Mouse (Mus musculus) ES-E14 (cell line): ENCODE results near the gene Ntrk2. TPM values are rescaled to one million over a fixed set of nuclear protein-coding genes. Genes with fewer than 3 reads are reported as not detected.

Source experiments
- DNase-seq: peaks from one replicate; pipeline ENCODE4 v3.0.0-alpha.2; 2013; ENCODE audit warnings: low read depth, low spot score
- H3K27ac ChIP-seq: 2 replicates; pipeline ENCODE4 v1.5.1; 2012; ENCODE audit warnings: low read depth, mild to moderate bottlenecking, low read length, moderate library complexity, mixed read lengths; ENCODE audit not compliant: poor library complexity, insufficient read depth, severe bottlenecking
- H3K36me3 ChIP-seq: 2 replicates; pipeline ENCODE4 v1.6.1; 2012; ENCODE audit warnings: mild to moderate bottlenecking, low read length, moderate library complexity, mixed read lengths; ENCODE audit not compliant: control insufficient read depth, poor library complexity, insufficient read depth, severe bottlenecking
- H3K4me1 ChIP-seq, 2 experiments: fragments of 150-350 bp in 1 of 2; sonication (generic) in 1 of 2; 2 replicates each; pipeline ENCODE4 v1.6.1; 2012; ENCODE audit warnings: low read length in 2 of 2, mild to moderate bottlenecking in 1 of 2, mixed read lengths in 1 of 2; ENCODE audit not compliant: control insufficient read depth in 2 of 2, insufficient read depth in 2 of 2, poor library complexity in 1 of 2
- H3K4me3 ChIP-seq, 2 experiments: fragments of 150-350 bp in 1 of 2; sonication (generic) in 1 of 2; 2 replicates each; pipeline ENCODE4 v1.5.1; 2012; ENCODE audit warnings: low read length in 2 of 2, low read depth in 1 of 2, mild to moderate bottlenecking in 1 of 2, mixed read lengths in 1 of 2; ENCODE audit not compliant: insufficient read depth in 1 of 2, poor library complexity in 1 of 2, severe bottlenecking in 1 of 2
- H3K9ac ChIP-seq: 2 replicates; pipeline ENCODE4 v1.6.1; 2012; ENCODE audit warnings: low read depth, mild to moderate bottlenecking, low read length, mixed read lengths; ENCODE audit not compliant: poor library complexity, insufficient read depth, severe bottlenecking
- H3K9me3 ChIP-seq: fragments of 150-350 bp; sonication (generic); 2 replicates; pipeline ENCODE4 v1.6.1; 2012; ENCODE audit warnings: low read depth, mild to moderate bottlenecking, low read length; ENCODE audit not compliant: control insufficient read depth, insufficient read depth
- CHD2 ChIP-seq: IDR thresholded peaks from 2 replicates; pipeline ENCODE4 v1.6.1; 2014; ENCODE audit warnings: mild to moderate bottlenecking, low read depth, low read length, inconsistent platforms
- HCFC1 ChIP-seq: IDR thresholded peaks from 2 replicates; pipeline ENCODE4 v1.6.1; 2012; ENCODE audit warnings: low read length, inconsistent platforms, borderline replicate concordance; ENCODE audit not compliant: insufficient read depth
- MAFK ChIP-seq: IDR thresholded peaks from 2 replicates; pipeline ENCODE4 v1.6.1; 2014; ENCODE audit warnings: mild to moderate bottlenecking, low read depth, low read length, inconsistent platforms; ENCODE audit not compliant: insufficient read depth
- ZC3H11A ChIP-seq: IDR thresholded peaks from 2 replicates; pipeline ENCODE4 v1.6.1; 2012; ENCODE audit warnings: low read depth, mild to moderate bottlenecking, inconsistent platforms, low read length, borderline replicate concordance
- ZNF384 ChIP-seq: IDR thresholded peaks from 2 replicates; pipeline ENCODE4 v1.6.1; 2012; ENCODE audit warnings: low read depth, low read length, inconsistent platforms
- in situ Hi-C, 2 experiments: fragments of 600-800 bp; cut with MboI; formaldehyde crosslinking; loops; one replicate each; pipeline ENCODE4 v1.15.1; 2025; ENCODE audit warnings: low sequenced_read_pairs in 2 of 2, inconsistent platforms in 1 of 2; ENCODE audit not compliant: unreplicated experiment in 2 of 2
- total RNA-seq: library from RNA; depleted of rRNA; stranded (reverse); fragments of 300-350 nt; gene quantifications from 2 replicates; pipeline ENCODE4 v1.2.3, GENCODE M21; 2012; rRNA removed

Gene Ntrk2
- total RNA-seq, 1 experiment: 5.0 TPM

DNA sequence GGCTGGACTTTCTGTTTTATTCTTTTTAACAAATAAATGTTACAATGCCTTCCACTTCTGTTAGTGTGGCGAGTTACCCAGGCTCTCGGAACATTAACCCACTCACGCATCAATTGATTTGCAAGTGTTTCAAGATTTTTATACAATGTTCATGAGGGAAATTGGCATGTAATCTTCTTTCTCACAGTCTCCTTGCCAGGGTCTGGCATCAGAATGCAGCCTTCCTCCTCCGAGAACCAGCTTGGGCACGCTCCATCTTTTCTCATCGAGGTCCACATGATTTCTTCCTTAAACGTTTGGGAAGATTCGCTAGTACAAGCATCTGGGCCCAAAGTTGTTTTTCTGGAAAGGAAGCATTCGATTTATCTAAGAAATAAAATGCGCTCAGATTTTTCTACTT, 374.4 kb downstream of the Ntrk2 start:
- no peak overlapping the region for H3K27ac ChIP-seq
- DNase-seq: no peak

DNA sequence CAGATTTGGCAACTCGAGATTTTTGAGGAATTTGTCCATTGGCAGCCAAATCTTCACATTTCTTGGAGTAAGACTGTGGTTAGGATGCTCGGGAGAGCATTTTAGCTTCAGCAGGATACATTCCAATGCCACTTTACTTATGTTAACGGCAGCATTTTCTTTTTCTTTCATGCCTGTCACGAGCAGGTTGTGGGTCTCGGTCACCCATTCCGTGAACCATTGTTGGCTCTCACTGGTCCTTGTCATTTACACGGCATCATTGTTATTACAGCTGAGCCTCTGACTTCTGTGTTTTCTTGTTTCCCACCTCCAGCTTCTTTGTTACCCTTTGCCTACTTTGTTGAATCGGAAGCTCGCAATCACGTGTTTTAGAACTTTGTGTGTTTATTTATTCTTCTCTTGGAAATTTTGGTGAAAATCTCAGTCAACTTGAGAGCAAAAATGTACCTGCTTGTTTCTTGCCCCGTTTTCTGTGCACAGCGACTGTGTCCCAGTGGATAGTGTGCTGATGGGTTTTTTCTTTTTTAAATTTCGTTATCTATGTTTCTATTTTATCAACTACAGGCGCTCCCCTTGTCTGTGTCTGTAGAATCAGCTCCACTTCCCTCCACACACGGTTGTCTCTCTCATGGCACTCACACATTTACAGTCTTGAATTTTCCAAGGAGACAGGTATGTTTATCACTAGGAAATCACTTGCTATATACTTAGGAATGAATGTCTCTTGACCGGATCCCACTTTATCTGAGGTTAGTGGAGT, 375.0 kb downstream of the Ntrk2 start:
- no peak overlapping the region for H3K4me3 ChIP-seq
- H3K9me3 ChIP-seq: no peaks in the 10 kb centered on the region
- H3K27ac ChIP-seq: no peak overlapping the region
- no peak for DNase-seq
- no peak overlapping the region for H3K9ac ChIP-seq
- H3K4me1 ChIP-seq: no peaks in the 10 kb centered on the region
- H3K36me3 ChIP-seq: no peaks in the 10 kb centered on the region
- in situ Hi-C loops: no loop called here
- TF ChIP-seq ZC3H11A (no peak), MAFK (no peak)

More for the DNA sequence above, 374.4 kb downstream of the Ntrk2 start:
- Histone ChIP-seq H3K9ac (no peak overlapping the region), H3K36me3 (no peaks in the 10 kb centered on the region), H3K9me3 (no peaks in the 10 kb centered on the region), H3K4me3 (no peak overlapping the region), H3K4me1 (no peaks in the 10 kb centered on the region)
- TF ChIP-seq HCFC1 (no peak), CHD2 (no peak), ZNF384 (no peak), MAFK (no peak), ZC3H11A (no peak)
- in situ Hi-C loops: no loop called here

DNA sequence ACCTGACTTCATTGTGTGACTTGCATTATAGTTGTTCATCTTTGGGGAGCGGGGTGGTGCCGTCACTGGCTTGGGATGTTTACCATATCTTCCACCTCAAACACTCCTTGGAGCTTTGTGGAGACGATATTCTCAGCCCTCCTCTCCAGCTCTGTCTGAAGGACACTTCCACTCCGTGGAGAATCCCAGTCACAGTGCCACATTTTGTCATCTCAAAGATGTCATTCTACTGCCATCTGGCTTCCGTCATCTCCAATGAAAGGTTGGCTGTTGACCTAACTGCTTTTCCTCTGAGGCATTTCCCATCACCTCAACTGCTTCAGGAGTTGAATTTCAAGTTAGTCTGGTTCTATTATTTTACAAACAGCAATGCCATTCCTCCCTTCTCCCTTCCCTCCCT, 376.3 kb downstream of the Ntrk2 start:
- Histone ChIP-seq H3K9me3 (no peaks in the 10 kb centered on the region), H3K4me1 (no peaks in the 10 kb centered on the region), H3K9ac (no peak overlapping the region), H3K4me3 (no peak overlapping the region), H3K27ac (no peak overlapping the region), H3K36me3 (no peaks in the 10 kb centered on the region)
- no peak for DNase-seq
- TF ChIP-seq CHD2: no peak
- no peak for TF ChIP-seq HCFC1
- TF ChIP-seq ZNF384: no peak
- no peak for TF ChIP-seq ZC3H11A
- no peak for TF ChIP-seq MAFK
- in situ Hi-C loops: no loop called here

Other genes with a start within 250 kb of the Ntrk2 start
- gene Slc28a3, start 195.7 kb upstream of the Ntrk2 start, total RNA-seq: 0.27 and 0.42 TPM in 2 replicates